Mouse (Mus musculus): ENCODE results near the gene Dmrta2. TPM values are rescaled to one million over a fixed set of nuclear protein-coding genes. Genes with fewer than 3 reads are reported as not detected.
A peak's percentile ranks its signal among the peaks of the same experiment; 100 is the strongest.

Dmrta2 gene
- 0.14 TPM in 1 of 2 replicates, not detected in the other for total RNA-seq (2015)
- not detected in 2 replicates for total RNA-seq (2017)

GRCm38 (mm10) chr4:109977148-109978067, at the start of gene Dmrta2:
TSS of gene Dmrta2 (plus strand) at chr4:109978053.
- ATAC-seq (ENCODE audit: poor library complexity, severe bottlenecking), result no peak

- ATAC-seq (ENCODE audit: poor library complexity, severe bottlenecking), result no peak
Measured at GRCm38 (mm10) chr4:109929058-109929457, 48.8 kb upstream of the Dmrta2 start.

GRCm38 (mm10) chr4:109930445-109930844, 47.4 kb upstream of the Dmrta2 start:
- no peak for ATAC-seq (ENCODE audit: poor library complexity, severe bottlenecking)

- no peak for ATAC-seq (ENCODE audit: poor library complexity, severe bottlenecking)
Measured at GRCm38 (mm10) chr4:109930935-109931334, 46.9 kb upstream of the Dmrta2 start.

- no peak for ATAC-seq (ENCODE audit: poor library complexity, severe bottlenecking)
Measured at GRCm38 (mm10) chr4:109936557-109936956, 41.3 kb upstream of the Dmrta2 start.

GRCm38 (mm10) chr4:109939291-109939690, 38.6 kb upstream of the Dmrta2 start:
- no peak for ATAC-seq (ENCODE audit: poor library complexity, severe bottlenecking)

GRCm38 (mm10) chr4:109945554-109945953, 32.3 kb upstream of the Dmrta2 start:
- no peak for ATAC-seq (ENCODE audit: poor library complexity, severe bottlenecking)

- ATAC-seq (ENCODE audit: poor library complexity, severe bottlenecking), result no peak
Measured at GRCm38 (mm10) chr4:109949307-109949706, 28.5 kb upstream of the Dmrta2 start.

GRCm38 (mm10) chr4:109953509-109953908, 24.3 kb upstream of the Dmrta2 start:
- peak; percentile 62; the same call in 1 of the 2 replicates for ATAC-seq (ENCODE audit: poor library complexity, severe bottlenecking)

- ATAC-seq (ENCODE audit: poor library complexity, severe bottlenecking), result no peak
Measured at GRCm38 (mm10) chr4:109960201-109960935, 17.5 kb upstream of the Dmrta2 start.

- ATAC-seq (ENCODE audit: poor library complexity, severe bottlenecking), result no peak
Measured at GRCm38 (mm10) chr4:109963570-109964279, 14.1 kb upstream of the Dmrta2 start.

- no peak for ATAC-seq (ENCODE audit: poor library complexity, severe bottlenecking)
Measured at GRCm38 (mm10) chr4:109969561-109969960, 8.3 kb upstream of the Dmrta2 start.

GRCm38 (mm10) chr4:109973991-109974654, 3.7 kb upstream of the Dmrta2 start:
- ATAC-seq (ENCODE audit: poor library complexity, severe bottlenecking), result no peak

GRCm38 (mm10) chr4:109974655-109975380, 3.0 kb upstream of the Dmrta2 start:
- no peak for ATAC-seq (ENCODE audit: poor library complexity, severe bottlenecking)

- ATAC-seq (ENCODE audit: poor library complexity, severe bottlenecking), result no peak
Measured at GRCm38 (mm10) chr4:109975381-109976240, 2.2 kb upstream of the Dmrta2 start.

GRCm38 (mm10) chr4:109976273-109977147, 1.3 kb upstream of the Dmrta2 start:
- ATAC-seq (ENCODE audit: poor library complexity, severe bottlenecking), result no peak

GRCm38 (mm10) chr4:109978068-109978857, 410 bp downstream of the Dmrta2 start:
- no peak for ATAC-seq (ENCODE audit: poor library complexity, severe bottlenecking)
